Mouse (Mus musculus): ENCODE results near the gene Sept3. TPM values are rescaled to one million over a fixed set of nuclear protein-coding genes. Genes with fewer than 3 reads are reported as not detected.
A peak's percentile ranks its signal among the peaks of the same experiment; 100 is the strongest.

Gene Sept3
- polyA plus RNA-seq, 1 experiment from 2014 or later: 7.1 TPM

- 37% methylated on average over 10 of the region's 10 CpGs for WGBS
These were observed 18.7 kb upstream of the Sept3 start for GRCm38 (mm10) chr15:82255944-82256383.

GRCm38 (mm10) chr15:82259510-82259909 lies 15.2 kb upstream of the Sept3 start:
- Histone ChIP-seq H3K9me3 (ENCODE audit: control insufficient read depth, low read length) (no peaks in the 10 kb centered on the region), H3K9ac (ENCODE audit: low read depth, low read length) (no peak overlapping the region), H3K4me1 (replicated peaks; ENCODE audit: control insufficient read depth, insufficient read depth, low read length) (no peaks in the 10 kb centered on the region), H3K27me3 (replicated peaks; ENCODE audit: control insufficient read depth, insufficient read depth, low read length) (peaks cover 18% of the 10 kb centered on the region), H3K4me3 (ENCODE audit: low read depth, low read length) (no peak overlapping the region), H3K4me2 (no peak overlapping the region), H3K36me3 (ENCODE audit: control insufficient read depth, insufficient read depth, low read length) (no peaks in the 10 kb centered on the region), H3K27ac (ENCODE audit: low read depth, low read length) (no peak overlapping the region)
- WGBS: 10% methylated on average over 16 of the region's 16 CpGs
- DNase-seq (ENCODE audit: low spot score) (peak; percentile 68), ATAC-seq (replicated peaks; ENCODE audit: low FRiP score) (no peak)

More at GRCm38 (mm10) chr15:82255944-82256383, 18.7 kb upstream of the Sept3 start:
- H3K9ac ChIP-seq (ENCODE audit: low read depth, low read length): no peak overlapping the region
- DNase-seq (ENCODE audit: low spot score) (no peak), ATAC-seq (replicated peaks; ENCODE audit: low FRiP score) (no peak)
- H3K4me3 ChIP-seq (ENCODE audit: low read depth, low read length): no peak overlapping the region
- H3K27me3 ChIP-seq (replicated peaks; ENCODE audit: control insufficient read depth, insufficient read depth, low read length): peaks cover 18% of the 10 kb centered on the region
- no peaks in the 10 kb centered on the region for H3K9me3 ChIP-seq (ENCODE audit: control insufficient read depth, low read length)
- no peaks in the 10 kb centered on the region for H3K36me3 ChIP-seq (ENCODE audit: control insufficient read depth, insufficient read depth, low read length)
- H3K4me1 ChIP-seq (replicated peaks; ENCODE audit: control insufficient read depth, insufficient read depth, low read length): no peaks in the 10 kb centered on the region
- no peak overlapping the region for H3K4me2 ChIP-seq
- no peak overlapping the region for H3K27ac ChIP-seq (ENCODE audit: low read depth, low read length)

- ATAC-seq (replicated peaks; ENCODE audit: low FRiP score): no peak
- Histone ChIP-seq H3K36me3 (ENCODE audit: control insufficient read depth, insufficient read depth, low read length) (no peaks in the 10 kb centered on the region), H3K9ac (ENCODE audit: low read depth, low read length) (no peak overlapping the region), H3K4me3 (ENCODE audit: low read depth, low read length) (no peak overlapping the region), H3K27me3 (replicated peaks; ENCODE audit: control insufficient read depth, insufficient read depth, low read length) (peaks cover 2% of the 10 kb centered on the region), H3K27ac (ENCODE audit: low read depth, low read length) (no peak overlapping the region), H3K4me2 (no peak overlapping the region), H3K4me1 (replicated peaks; ENCODE audit: control insufficient read depth, insufficient read depth, low read length) (no peaks in the 10 kb centered on the region), H3K9me3 (ENCODE audit: control insufficient read depth, low read length) (no peaks in the 10 kb centered on the region)
- WGBS: 19% methylated on average over 6 of the region's 6 CpGs
- no peak for DNase-seq (ENCODE audit: low spot score)
These were observed 8.3 kb upstream of the Sept3 start for GRCm38 (mm10) chr15:82266356-82266755.

GRCm38 (mm10) chr15:82268185-82268584 lies 6.5 kb upstream of the Sept3 start:
- WGBS: 39% methylated on average over 3 of the region's 3 CpGs
- no peak for DNase-seq (ENCODE audit: low spot score)
- Histone ChIP-seq H3K36me3 (ENCODE audit: control insufficient read depth, insufficient read depth, low read length) (no peaks in the 10 kb centered on the region), H3K9ac (ENCODE audit: low read depth, low read length) (no peak overlapping the region), H3K27me3 (replicated peaks; ENCODE audit: control insufficient read depth, insufficient read depth, low read length) (peaks cover 17% of the 10 kb centered on the region), H3K4me1 (replicated peaks; ENCODE audit: control insufficient read depth, insufficient read depth, low read length) (no peaks in the 10 kb centered on the region), H3K27ac (ENCODE audit: low read depth, low read length) (no peak overlapping the region), H3K4me3 (ENCODE audit: low read depth, low read length) (no peak overlapping the region), H3K4me2 (no peak overlapping the region), H3K9me3 (ENCODE audit: control insufficient read depth, low read length) (no peaks in the 10 kb centered on the region)
- no peak for ATAC-seq (replicated peaks; ENCODE audit: low FRiP score)

- Histone ChIP-seq H3K27ac (ENCODE audit: low read depth, low read length) (no peak overlapping the region), H3K27me3 (replicated peaks; ENCODE audit: control insufficient read depth, insufficient read depth, low read length) (peaks cover 23% of the 10 kb centered on the region), H3K36me3 (ENCODE audit: control insufficient read depth, insufficient read depth, low read length) (no peaks in the 10 kb centered on the region), H3K9me3 (ENCODE audit: control insufficient read depth, low read length) (no peaks in the 10 kb centered on the region), H3K9ac (ENCODE audit: low read depth, low read length) (no peak overlapping the region), H3K4me2 (no peak overlapping the region), H3K4me3 (ENCODE audit: low read depth, low read length) (no peak overlapping the region), H3K4me1 (replicated peaks; ENCODE audit: control insufficient read depth, insufficient read depth, low read length) (no peaks in the 10 kb centered on the region)
- ATAC-seq (replicated peaks; ENCODE audit: low FRiP score) (no peak), DNase-seq (ENCODE audit: low spot score) (no peak)
- 76% methylated on average over 9 of the region's 9 CpGs for WGBS
These were observed 5.9 kb upstream of the Sept3 start for GRCm38 (mm10) chr15:82268783-82269182.

DNA sequence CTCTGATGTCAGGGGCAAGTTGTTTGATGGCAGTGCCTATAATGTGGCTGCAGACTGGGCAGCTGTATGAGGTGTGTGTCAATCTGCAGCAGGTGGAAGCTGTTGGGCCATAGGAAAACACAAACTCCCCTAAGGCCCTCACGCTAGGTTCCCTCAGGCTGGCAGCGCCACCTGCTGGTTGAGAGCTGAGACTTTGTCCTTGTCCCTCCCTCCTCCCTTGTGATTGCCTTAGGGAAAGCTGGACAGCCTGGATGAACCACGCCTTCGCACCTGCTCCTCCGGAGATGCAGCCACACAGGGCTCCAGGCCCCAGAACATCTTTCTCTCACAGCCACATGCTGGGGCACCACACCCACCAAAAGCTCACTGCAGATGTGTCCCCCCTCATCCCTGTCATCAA lies 3.5 kb upstream of the Sept3 start:
- WGBS: 5% methylated on average over 5 of the region's 5 CpGs
- peak; percentile 53 for DNase-seq (ENCODE audit: low spot score)
- Histone ChIP-seq H3K4me1 (replicated peaks; ENCODE audit: control insufficient read depth, insufficient read depth, low read length) (peaks cover 7% of the 10 kb centered on the region; the same call in 1 of the 2 replicates), H3K27me3 (replicated peaks; ENCODE audit: control insufficient read depth, insufficient read depth, low read length) (peaks cover 47% of the 10 kb centered on the region), H3K36me3 (ENCODE audit: control insufficient read depth, insufficient read depth, low read length) (no peaks in the 10 kb centered on the region), H3K9me3 (ENCODE audit: control insufficient read depth, low read length) (no peaks in the 10 kb centered on the region), H3K27ac (ENCODE audit: low read depth, low read length) (no peak overlapping the region), H3K9ac (ENCODE audit: low read depth, low read length) (no peak overlapping the region), H3K4me2 (no peak overlapping the region), H3K4me3 (ENCODE audit: low read depth, low read length) (no peak overlapping the region)
- peak; percentile 54; the same call in 1 of the 2 replicates for ATAC-seq (replicated peaks; ENCODE audit: low FRiP score)

DNA sequence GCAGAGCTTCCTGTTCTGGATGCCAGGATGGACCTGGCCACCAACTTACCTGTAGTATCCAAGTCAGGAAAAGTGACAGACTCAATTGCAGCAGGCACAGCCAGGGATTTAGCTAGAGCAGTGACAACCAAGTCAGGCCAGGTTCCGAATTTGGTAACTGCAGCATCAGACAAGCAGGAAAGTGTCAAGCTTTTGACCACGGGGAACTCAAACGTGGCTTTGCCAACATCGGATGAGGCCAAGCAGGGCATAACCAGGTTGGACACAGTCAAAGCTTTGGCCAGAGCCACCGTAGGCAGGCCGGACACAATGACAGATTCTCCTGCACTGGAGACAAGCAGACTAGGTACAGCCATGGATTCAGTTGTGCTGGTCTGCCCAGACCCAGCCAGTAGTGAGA lies 2.4 kb upstream of the Sept3 start:
- Histone ChIP-seq H3K4me3 (ENCODE audit: low read depth, low read length) (no peak overlapping the region), H3K27me3 (replicated peaks; ENCODE audit: control insufficient read depth, insufficient read depth, low read length) (peaks cover 55% of the 10 kb centered on the region), H3K9ac (ENCODE audit: low read depth, low read length) (no peak overlapping the region), H3K9me3 (ENCODE audit: control insufficient read depth, low read length) (no peaks in the 10 kb centered on the region), H3K4me1 (replicated peaks; ENCODE audit: control insufficient read depth, insufficient read depth, low read length) (peaks cover 7% of the 10 kb centered on the region; the same call in 1 of the 2 replicates), H3K36me3 (ENCODE audit: control insufficient read depth, insufficient read depth, low read length) (no peaks in the 10 kb centered on the region), H3K27ac (ENCODE audit: low read depth, low read length) (no peak overlapping the region), H3K4me2 (no peak overlapping the region)
- no peak for ATAC-seq (replicated peaks; ENCODE audit: low FRiP score)
- DNase-seq (ENCODE audit: low spot score): no peak
- WGBS: 80% methylated on average over 6 of the region's 6 CpGs

GRCm38 (mm10) chr15:82274927-82275901 lies 521 bp downstream of the Sept3 start:
- H3K27ac ChIP-seq (ENCODE audit: low read depth, low read length): no peak overlapping the region
- WGBS: 2% methylated on average over 79 of the region's 86 CpGs
- peak overlapping the region; percentile 57 for H3K4me3 ChIP-seq (ENCODE audit: low read depth, low read length)
- peaks cover 55% of the 10 kb centered on the region for H3K27me3 ChIP-seq (replicated peaks; ENCODE audit: control insufficient read depth, insufficient read depth, low read length)
- H3K9ac ChIP-seq (ENCODE audit: low read depth, low read length): peak overlapping the region; percentile 52
- no peak for DNase-seq (ENCODE audit: low spot score)
- peak overlapping the region; percentile 79 for H3K4me2 ChIP-seq
- ATAC-seq (replicated peaks; ENCODE audit: low FRiP score): no peak
- H3K9me3 ChIP-seq (ENCODE audit: control insufficient read depth, low read length): no peaks in the 10 kb centered on the region
- peaks cover 7% of the 10 kb centered on the region; the same call in 1 of the 2 replicates for H3K4me1 ChIP-seq (replicated peaks; ENCODE audit: control insufficient read depth, insufficient read depth, low read length)
- H3K36me3 ChIP-seq (ENCODE audit: control insufficient read depth, insufficient read depth, low read length): no peaks in the 10 kb centered on the region
